Mouse (Mus musculus): ENCODE measurements around the gene Inip. TPM values are rescaled to one million over a fixed set of nuclear protein-coding genes. Genes with fewer than 3 reads are reported as not detected.

The Inip gene
- polyA plus RNA-seq, 1 experiment from 2014 or later: 40.2 TPM

DNA sequence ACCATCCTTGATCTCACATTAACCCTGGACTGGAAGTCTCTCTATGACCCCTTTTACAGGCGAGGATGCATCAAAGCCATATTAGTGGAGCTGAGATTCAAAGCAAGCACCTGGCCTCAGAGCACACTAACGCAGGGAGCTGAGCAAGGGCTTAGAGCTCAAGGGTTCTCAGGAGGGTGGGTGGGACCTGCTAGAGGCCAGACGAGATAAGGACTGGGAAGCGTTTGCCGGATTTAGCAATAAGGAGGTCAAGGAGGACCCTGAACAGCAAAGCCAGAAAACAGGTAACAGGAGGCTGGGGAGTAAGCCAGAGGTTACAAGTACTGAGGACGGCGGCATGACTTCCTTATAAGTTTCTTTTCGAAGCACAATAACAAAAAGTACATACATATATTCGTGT is 15.1 kb upstream of the Inip start:
- WGBS: 85% methylated on average over 9 of the region's 9 CpGs
- no peak for TF ChIP-seq CTCF (IDR thresholded peaks at IDR 0.05; ENCODE audit: low read depth)

DNA sequence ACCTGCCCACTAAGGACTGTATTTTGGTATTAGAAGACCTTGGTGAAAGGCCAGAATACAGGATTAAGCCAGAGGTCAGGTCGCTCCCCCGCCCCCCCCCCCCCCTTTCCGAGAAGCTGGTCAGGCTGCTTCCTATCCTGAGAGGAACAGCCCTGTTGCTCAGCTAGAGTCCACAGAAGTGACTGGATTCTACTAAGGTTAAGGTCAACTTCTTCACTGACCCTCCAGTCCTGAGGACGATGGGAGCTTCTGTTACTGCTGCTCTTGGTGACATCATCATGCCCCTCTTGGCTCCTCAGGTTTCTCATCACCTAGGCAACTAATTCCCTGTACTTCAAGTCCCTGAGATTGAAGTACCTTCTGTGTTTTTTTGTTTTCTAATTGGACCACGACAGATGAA is 14.6 kb upstream of the Inip start:
- Histone ChIP-seq H3K27me3 (ENCODE audit: insufficient read depth, low read length) (no peaks in the 10 kb centered on the region), H3K4me2 (ENCODE audit: low read length) (no peak overlapping the region), H3K36me3 (ENCODE audit: insufficient read depth, low read length) (no peaks in the 10 kb centered on the region), H3K4me1 (replicated peaks; ENCODE audit: insufficient read depth, low read length) (0 out of 2 replicates have a peak, but pooled peaks cover 13% of the 10 kb centered on the region), H3K27ac (no peak overlapping the region), H3K9me3 (replicated peaks; ENCODE audit: low read length) (no peaks in the 10 kb centered on the region), H3K9ac (ENCODE audit: low read depth, low read length) (no peak overlapping the region), H3K4me3 (replicated peaks; ENCODE audit: low read depth, low read length) (no peak overlapping the region)
- ATAC-seq (replicated peaks; ENCODE audit: low FRiP score, low read depth) (no peak), DNase-seq (ENCODE audit: low spot score) (no peak)
- TF ChIP-seq CTCF (IDR thresholded peaks at IDR 0.05; ENCODE audit: low read depth): no peak
- 49% methylated on average over 5 of the region's 5 CpGs for WGBS

More for the DNA sequence above, 15.1 kb upstream of the Inip start:
- DNase-seq (ENCODE audit: low spot score): no peak
- Histone ChIP-seq H3K36me3 (ENCODE audit: insufficient read depth, low read length) (no peaks in the 10 kb centered on the region), H3K9me3 (replicated peaks; ENCODE audit: low read length) (no peaks in the 10 kb centered on the region), H3K4me2 (ENCODE audit: low read length) (no peak overlapping the region), H3K27ac (no peak overlapping the region), H3K4me3 (replicated peaks; ENCODE audit: low read depth, low read length) (no peak overlapping the region), H3K9ac (ENCODE audit: low read depth, low read length) (no peak overlapping the region), H3K4me1 (replicated peaks; ENCODE audit: insufficient read depth, low read length) (0 out of 2 replicates have a peak, but pooled peaks cover 13% of the 10 kb centered on the region), H3K27me3 (ENCODE audit: insufficient read depth, low read length) (no peaks in the 10 kb centered on the region)
- no peak for ATAC-seq (replicated peaks; ENCODE audit: low FRiP score, low read depth)

DNA sequence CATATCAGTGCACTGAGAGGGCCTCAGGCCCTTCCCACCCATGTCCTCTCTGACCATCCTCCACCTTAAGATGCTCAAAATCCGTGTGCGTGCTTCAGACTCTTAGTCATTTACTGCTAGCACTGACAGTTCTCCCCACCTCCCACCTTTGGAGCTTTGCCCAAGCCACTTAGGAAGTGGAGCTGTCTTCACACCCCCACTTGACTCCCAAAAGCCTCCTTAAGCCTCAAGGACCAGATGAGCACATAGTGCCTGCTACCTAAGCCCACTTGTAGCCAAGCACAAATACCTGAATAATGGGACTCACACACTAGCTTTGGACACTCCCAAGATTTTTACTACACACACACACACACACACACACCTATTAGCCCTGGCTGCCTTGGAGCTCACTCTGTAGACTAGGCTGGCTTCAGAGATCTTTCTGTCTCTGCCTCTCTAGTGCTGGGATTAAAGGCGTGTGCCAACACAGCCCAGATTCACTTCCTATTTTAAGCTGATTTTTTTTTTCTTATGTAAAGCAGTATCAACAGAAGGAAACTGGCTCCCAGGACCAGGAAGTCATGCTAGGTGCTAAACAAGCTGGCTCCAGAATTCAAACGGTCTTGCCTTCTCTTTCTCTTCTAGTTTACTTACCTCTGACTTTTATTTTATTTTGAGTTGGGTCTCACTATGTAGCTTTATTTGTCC is 13.9 kb upstream of the Inip start:
- DNase-seq (ENCODE audit: low spot score) (no peak), ATAC-seq (replicated peaks; ENCODE audit: low FRiP score, low read depth) (no peak)
- Histone ChIP-seq H3K27me3 (ENCODE audit: insufficient read depth, low read length) (no peaks in the 10 kb centered on the region), H3K4me3 (replicated peaks; ENCODE audit: low read depth, low read length) (no peak overlapping the region), H3K9ac (ENCODE audit: low read depth, low read length) (no peak overlapping the region), H3K36me3 (ENCODE audit: insufficient read depth, low read length) (no peaks in the 10 kb centered on the region), H3K4me1 (replicated peaks; ENCODE audit: insufficient read depth, low read length) (0 out of 2 replicates have a peak, but pooled peaks cover 13% of the 10 kb centered on the region), H3K4me2 (ENCODE audit: low read length) (no peak overlapping the region), H3K27ac (no peak overlapping the region), H3K9me3 (replicated peaks; ENCODE audit: low read length) (no peaks in the 10 kb centered on the region)
- no peak for TF ChIP-seq CTCF (IDR thresholded peaks at IDR 0.05; ENCODE audit: low read depth)
- 63% methylated on average over 4 of the region's 4 CpGs for WGBS

DNA sequence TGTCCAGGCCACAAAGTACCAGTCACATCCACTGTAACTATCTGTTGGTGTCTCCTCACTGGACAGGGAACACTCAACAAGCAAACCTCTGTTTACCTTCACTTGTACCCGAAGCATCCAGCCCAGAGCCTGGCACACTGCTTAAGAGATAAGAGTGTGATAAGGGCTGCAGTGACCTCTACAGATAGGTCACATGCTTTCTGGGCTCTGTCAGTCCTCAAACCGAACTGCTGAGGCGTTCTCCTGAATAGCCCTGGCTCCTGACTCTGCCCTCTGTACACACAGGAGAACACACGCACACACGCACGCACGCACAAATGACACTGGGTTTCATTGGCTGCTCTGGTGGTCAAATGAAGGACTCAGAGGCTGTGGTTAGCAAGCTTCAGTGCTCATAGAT is 12.7 kb upstream of the Inip start:
- H3K9me3 ChIP-seq (replicated peaks; ENCODE audit: low read length): no peaks in the 10 kb centered on the region
- DNase-seq (ENCODE audit: low spot score): no peak
- H3K27ac ChIP-seq: no peak overlapping the region
- no peaks in the 10 kb centered on the region for H3K27me3 ChIP-seq (ENCODE audit: insufficient read depth, low read length)
- H3K36me3 ChIP-seq (ENCODE audit: insufficient read depth, low read length): no peaks in the 10 kb centered on the region
- no peak for ATAC-seq (replicated peaks; ENCODE audit: low FRiP score, low read depth)
- 0 out of 2 replicates have a peak, but pooled peaks cover 5% of the 10 kb centered on the region for H3K4me1 ChIP-seq (replicated peaks; ENCODE audit: insufficient read depth, low read length)
- no peak overlapping the region for H3K4me3 ChIP-seq (replicated peaks; ENCODE audit: low read depth, low read length)
- WGBS: 69% methylated on average over 7 of the region's 7 CpGs
- H3K9ac ChIP-seq (ENCODE audit: low read depth, low read length): no peak overlapping the region
- no peak overlapping the region for H3K4me2 ChIP-seq (ENCODE audit: low read length)
- TF ChIP-seq CTCF (IDR thresholded peaks at IDR 0.05; ENCODE audit: low read depth): no peak

- no peaks in the 10 kb centered on the region for H3K27me3 ChIP-seq (ENCODE audit: insufficient read depth, low read length)
- ATAC-seq (replicated peaks; ENCODE audit: low FRiP score, low read depth) (no peak), DNase-seq (ENCODE audit: low spot score) (peak; percentile 25)
- 76% methylated on average over 5 of the region's 5 CpGs for WGBS
- no peak overlapping the region for H3K4me2 ChIP-seq (ENCODE audit: low read length)
- peaks cover 2% of the 10 kb centered on the region; the same call in 1 of the 2 replicates for H3K4me1 ChIP-seq (replicated peaks; ENCODE audit: insufficient read depth, low read length)
- peak; percentile 40; the same call in 1 of the 2 replicates for TF ChIP-seq CTCF (IDR thresholded peaks at IDR 0.05; ENCODE audit: low read depth)
- H3K36me3 ChIP-seq (ENCODE audit: insufficient read depth, low read length): no peaks in the 10 kb centered on the region
- H3K9me3 ChIP-seq (replicated peaks; ENCODE audit: low read length): no peaks in the 10 kb centered on the region
- no peak overlapping the region for H3K4me3 ChIP-seq (replicated peaks; ENCODE audit: low read depth, low read length)
- no peak overlapping the region for H3K9ac ChIP-seq (ENCODE audit: low read depth, low read length)
- no peak overlapping the region for H3K27ac ChIP-seq
These were observed 7.0 kb upstream of the Inip start for GRCm38 (mm10) chr4:59808396-59808795.

- DNase-seq (ENCODE audit: low spot score) (no peak), ATAC-seq (replicated peaks; ENCODE audit: low FRiP score, low read depth) (no peak)
- H3K4me3 ChIP-seq (replicated peaks; ENCODE audit: low read depth, low read length): no peak overlapping the region
- H3K9ac ChIP-seq (ENCODE audit: low read depth, low read length): no peak overlapping the region
- TF ChIP-seq CTCF (IDR thresholded peaks at IDR 0.05; ENCODE audit: low read depth): no peak
- no peak overlapping the region for H3K4me2 ChIP-seq (ENCODE audit: low read length)
- 67% methylated on average over 2 of the region's 2 CpGs for WGBS
- no peaks in the 10 kb centered on the region for H3K36me3 ChIP-seq (ENCODE audit: insufficient read depth, low read length)
- peaks cover 2% of the 10 kb centered on the region; the same call in 1 of the 2 replicates for H3K4me1 ChIP-seq (replicated peaks; ENCODE audit: insufficient read depth, low read length)
- no peak overlapping the region for H3K27ac ChIP-seq
- no peaks in the 10 kb centered on the region for H3K27me3 ChIP-seq (ENCODE audit: insufficient read depth, low read length)
- H3K9me3 ChIP-seq (replicated peaks; ENCODE audit: low read length): no peaks in the 10 kb centered on the region
These were observed 6.1 kb upstream of the Inip start for GRCm38 (mm10) chr4:59807521-59807920.
